Mouse (Mus musculus) cerebellum, adult 11 months (tissue): ENCODE results near the gene Brca1.
A peak's percentile ranks its signal among the peaks of the same experiment; 100 is the strongest.
"Not testable (repeated sequence)": the region's sequence is repeated elsewhere in the genome, so short reads cannot be mapped to it uniquely, and the experiment has no call there.

ENCODE experiments used
- DNase-seq: peaks from one replicate; pipeline ENCODE4 v3.0.0; 2022

Gene Brca1

GRCm38 (mm10) chr11:101468731-101469130 is 83.0 kb downstream of the Brca1 start:
- DNase-seq, result no peak

GRCm38 (mm10) chr11:101468263-101468688 is 83.5 kb downstream of the Brca1 start:
- DNase-seq, result peak; percentile 29

- peak; percentile 48 for DNase-seq
These were observed 84.1 kb downstream of the Brca1 start for GRCm38 (mm10) chr11:101467477-101468262.

- DNase-seq, result not testable (repeated sequence)
These were observed 85.2 kb downstream of the Brca1 start for GRCm38 (mm10) chr11:101466552-101466950.

- DNase-seq, result peak; percentile 41
These were observed 85.7 kb downstream of the Brca1 start, which contains the start of gene Vat1 for GRCm38 (mm10) chr11:101465869-101466551. Vat1 (minus strand) TSS chr11:101466230.

- no peak for DNase-seq
These were observed 86.5 kb downstream of the Brca1 start for GRCm38 (mm10) chr11:101465101-101465868.

- DNase-seq, result no peak
These were observed 87.3 kb downstream of the Brca1 start, which contains the start of gene Rnd2 for GRCm38 (mm10) chr11:101464211-101465100. Rnd2 (plus strand) TSS chr11:101464999.

GRCm38 (mm10) chr11:101462583-101463440 is 88.9 kb downstream of the Brca1 start:
- DNase-seq, result no peak

- DNase-seq, result no peak
These were observed 89.6 kb downstream of the Brca1 start for GRCm38 (mm10) chr11:101462141-101462540.

GRCm38 (mm10) chr11:101460321-101460720 is 91.4 kb downstream of the Brca1 start:
- DNase-seq, result no peak

GRCm38 (mm10) chr11:101459716-101460115 is 92.0 kb downstream of the Brca1 start:
- no peak for DNase-seq

- no peak for DNase-seq
These were observed 93.5 kb downstream of the Brca1 start for GRCm38 (mm10) chr11:101458217-101458616.

- no peak for DNase-seq
These were observed 94.1 kb downstream of the Brca1 start for GRCm38 (mm10) chr11:101457631-101458030.

GRCm38 (mm10) chr11:101455627-101456026 is 96.1 kb downstream of the Brca1 start:
- DNase-seq, result no peak

GRCm38 (mm10) chr11:101454702-101455101 is 97.1 kb downstream of the Brca1 start:
- DNase-seq, result no peak

- DNase-seq, result no peak
These were observed 99.5 kb downstream of the Brca1 start for GRCm38 (mm10) chr11:101452093-101452774.

GRCm38 (mm10) chr11:101451536-101451935 is 100.2 kb downstream of the Brca1 start:
- DNase-seq, result no peak

GRCm38 (mm10) chr11:101450394-101450793 is 101.4 kb downstream of the Brca1 start:
- no peak for DNase-seq

GRCm38 (mm10) chr11:101449596-101449995 is 102.2 kb downstream of the Brca1 start:
- DNase-seq, result not testable (repeated sequence)

- no peak for DNase-seq
These were observed 102.9 kb downstream of the Brca1 start for GRCm38 (mm10) chr11:101448899-101449298.
